8 mouse cellular contexts compared by ENCODE assay signal in genomic region chr13:21896549-21897244, GRCm38 (mm10). TPM values are rescaled to one million over a fixed set of nuclear protein-coding genes. Genes with fewer than 3 reads are reported as not detected.
DNase-seq lines count a peak whose midpoint lies in the region; ATAC-seq and TF ChIP-seq lines count a peak whose summit lies in the region.

No protein-coding gene starts in this region.

- no peak for TF ChIP-seq CTCF in cerebellum, adult 2 months (IDR thresholded peaks at IDR 0.05; ENCODE audit: borderline replicate concordance, insufficient read depth, low read depth, low read length)

- no peak overlapping the region for H3K27ac ChIP-seq in heart, embryonic 12.5 days (ENCODE audit: poor library complexity, severe bottlenecking)
- H3K27ac ChIP-seq in cerebellum, adult 2 months (ENCODE audit: insufficient read depth, low read length) = no peak overlapping the region
- H3K27ac ChIP-seq in midbrain, embryonic 14.5 days (replicated peaks; ENCODE audit: low read depth, low read length) = peak overlapping the region; percentile 93

- 6% methylated on average over 24 of the region's 24 CpGs for WGBS in heart, embryonic 12.5 days
- 11% methylated on average over 24 of the region's 24 CpGs for WGBS in cerebellum, adult 2 months
- WGBS in midbrain, embryonic 14.5 days = 5% methylated on average over 24 of the region's 24 CpGs

- peak overlapping the region; percentile 71 for H3K4me2 ChIP-seq in heart, embryonic 12.5 days
- peak overlapping the region; percentile 56 for H3K4me2 ChIP-seq in midbrain, embryonic 14.5 days (ENCODE audit: low read length)

- intact Hi-C loops in heart, postnatal 36 days (cut with DNase I) = no loop called here
- intact Hi-C loops in gastrocnemius, postnatal 14 days (cut with DNase I; ENCODE audit: low total_unique reads) = no loop called here

- H3K9ac ChIP-seq in heart, embryonic 12.5 days = peak overlapping the region; percentile 51; the same call in 1 of the 2 replicates
- peak overlapping the region; percentile 78 for H3K9ac ChIP-seq in midbrain, embryonic 14.5 days (replicated peaks; ENCODE audit: low read length)

- H3K4me1 ChIP-seq in heart, embryonic 12.5 days (replicated peaks) = 0 out of 2 replicates have a peak, but pooled peaks cover 7% of the 10 kb centered on the region
- no peaks in the 10 kb centered on the region for H3K4me1 ChIP-seq in cerebellum, adult 2 months (ENCODE audit: control insufficient read depth, insufficient read depth, low read length)
- H3K4me1 ChIP-seq in midbrain, embryonic 14.5 days (ENCODE audit: control insufficient read depth, insufficient read depth, low read length) = 0 out of 2 replicates have a peak, but pooled peaks cover 7% of the 10 kb centered on the region

- ATAC-seq in heart, embryonic 12.5 days (ENCODE audit: insufficient number of reproducible peaks, low FRiP score) = peak; percentile 74; the same call in 1 of the 2 replicates
- peak; percentile 98 for ATAC-seq in midbrain, embryonic 14.5 days (ENCODE audit: low FRiP score, low TSS enrichment)

- H3K36me3 ChIP-seq in heart, embryonic 12.5 days = no peaks in the 10 kb centered on the region
- H3K36me3 ChIP-seq in midbrain, embryonic 14.5 days (ENCODE audit: control insufficient read depth, insufficient read depth, low read length) = no peaks in the 10 kb centered on the region

- 0 out of 2 replicates have a peak, but pooled peaks cover 4% of the 10 kb centered on the region for H3K9me3 ChIP-seq in heart, embryonic 12.5 days (replicated peaks)
- H3K9me3 ChIP-seq in midbrain, embryonic 14.5 days (ENCODE audit: control insufficient read depth, low read length) = no peaks in the 10 kb centered on the region

- no peak for TF ChIP-seq POLR2A in cerebellum, adult 2 months (IDR thresholded peaks at IDR 0.05; ENCODE audit: borderline replicate concordance, insufficient read depth, low read length)

- peaks cover 12% of the 10 kb centered on the region for H3K27me3 ChIP-seq in heart, embryonic 12.5 days (replicated peaks)
- no peaks in the 10 kb centered on the region for H3K27me3 ChIP-seq in cerebellum, adult 2 months (ENCODE audit: control insufficient read depth, insufficient read depth, low read length)
- no peaks in the 10 kb centered on the region for H3K27me3 ChIP-seq in midbrain, embryonic 14.5 days (ENCODE audit: control insufficient read depth, insufficient read depth, low read length)

- DNase-seq in heart, postnatal 36 days = no peak
- peak; percentile 54 to 70 for DNase-seq in cerebellum, adult 2 months
- DNase-seq in forelimb bud, embryonic 11.5 days (ENCODE audit: low read depth, low spot score) = peak; percentile 93
- peak; percentile 90 for DNase-seq in left cerebral cortex, adult 11 months (ENCODE audit: low spot score)
- peak; percentile 94 for DNase-seq in midbrain, embryonic 14.5 days
- no peak for DNase-seq in spleen, adult 18-20 months
- no peak for DNase-seq in gastrocnemius, postnatal 14 days

- peak overlapping the region; percentile 60 for H3K4me3 ChIP-seq in heart, embryonic 12.5 days
- H3K4me3 ChIP-seq in cerebellum, adult 2 months (replicated peaks; ENCODE audit: insufficient read depth, low read depth, low read length) = peak overlapping the region; percentile 45
- H3K4me3 ChIP-seq in midbrain, embryonic 14.5 days (replicated peaks; ENCODE audit: low read depth, low read length) = peak overlapping the region; percentile 58

RNA-seq across cellular contexts. Expression of gene Zfp184, which starts 48.2 kb away (rescaled TPM):
- polyA plus RNA-seq in heart, embryonic 12.5 days (2016; fragmentation: Nextera tagmentation; extraction: Ambion mirVana) = 7.5 and 8.3 TPM in 2 replicates
- total RNA-seq in heart, postnatal 36 days (2021) = under 1 TPM; 0.97 to 0.98 TPM
- polyA plus RNA-seq in cerebellum, adult 2 months (2012; rRNA removed) = 0.95 and 1.0 TPM in 2 replicates
- 16.8 and 18.2 TPM in 2 replicates for polyA plus RNA-seq in midbrain, embryonic 14.5 days (2014; fragmentation: Nextera tagmentation; extraction: Ambion mirVana)
- under 1 TPM; 0.33 to 0.38 TPM for total RNA-seq in gastrocnemius, postnatal 14 days (2021)

Comparison
In these comparisons a context has a peak if more than half of its experiments do, and no peak if none do; other contexts are left out.
1. DNase-seq: peak in cerebellum, adult 2 months (2 of 2), forelimb bud, embryonic 11.5 days (single experiment), left cerebral cortex, adult 11 months (single experiment) and midbrain, embryonic 14.5 days (single experiment); none in heart, postnatal 36 days (0 of 2), spleen, adult 18-20 months (0 of 2) and gastrocnemius, postnatal 14 days (single experiment).
2. Peak in every context shown above with its lines, with median percentiles within 50 percentile points of each other: H3K4me3 ChIP-seq.